Mouse (Mus musculus) G1E-ER4 (cell line): ENCODE results near the gene Gdpd5. TPM values are rescaled to one million over a fixed set of nuclear protein-coding genes. Genes with fewer than 3 reads are reported as not detected.

ENCODE experiments used
- GATA1 ChIP-seq: IDR thresholded peaks from one replicate; pipeline ENCODE4 v1.8.0; 2012; ENCODE audit warnings: low read length, inconsistent platforms
- polyA plus RNA-seq: library from polyadenylated mRNA; stranded (reverse); fragments of >175 nt; gene quantifications from 2 replicates; pipeline ENCODE4 v1.2.3, GENCODE M21; 2012

Gene Gdpd5
- polyA plus RNA-seq, 1 experiment = 0.11 TPM

DNA sequence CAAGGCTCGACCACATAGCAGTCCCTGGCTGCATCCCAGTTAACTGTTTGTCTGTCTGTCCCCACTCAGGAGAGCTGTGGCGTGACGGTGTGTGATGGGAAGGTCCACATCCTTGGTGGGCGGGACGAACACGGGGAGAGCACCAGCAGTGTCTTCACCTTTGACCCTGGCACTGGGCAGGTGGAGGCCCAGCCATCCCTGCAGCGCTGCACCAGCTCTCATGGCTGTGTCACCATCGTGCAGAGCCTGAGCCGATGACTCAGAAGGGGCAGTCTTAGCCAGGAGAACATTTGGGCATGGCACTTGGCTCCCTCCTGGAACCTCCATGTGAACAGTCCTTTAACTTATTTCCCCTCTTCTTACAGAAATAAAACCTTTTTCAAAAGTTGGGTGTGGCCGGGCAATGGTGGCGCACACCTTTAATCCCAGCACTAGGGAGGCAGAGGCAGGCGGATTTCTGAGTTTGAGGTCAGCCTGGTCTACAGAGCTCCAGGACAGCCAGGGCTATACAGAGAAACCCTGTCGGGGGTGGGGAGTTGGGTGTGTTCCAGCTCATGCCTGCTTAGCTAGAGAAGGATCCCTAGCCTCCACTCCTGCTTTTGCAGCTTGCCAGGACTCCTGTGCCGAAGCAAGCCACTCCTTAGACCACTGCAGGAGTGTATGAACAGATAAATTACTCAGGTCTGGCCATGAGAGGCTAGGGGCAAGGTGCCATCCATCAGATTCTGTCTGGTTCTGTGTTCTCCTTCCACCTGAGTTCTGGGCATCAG, 92.6 kb downstream of the Gdpd5 start:
- TF ChIP-seq GATA1 = no peak

DNA sequence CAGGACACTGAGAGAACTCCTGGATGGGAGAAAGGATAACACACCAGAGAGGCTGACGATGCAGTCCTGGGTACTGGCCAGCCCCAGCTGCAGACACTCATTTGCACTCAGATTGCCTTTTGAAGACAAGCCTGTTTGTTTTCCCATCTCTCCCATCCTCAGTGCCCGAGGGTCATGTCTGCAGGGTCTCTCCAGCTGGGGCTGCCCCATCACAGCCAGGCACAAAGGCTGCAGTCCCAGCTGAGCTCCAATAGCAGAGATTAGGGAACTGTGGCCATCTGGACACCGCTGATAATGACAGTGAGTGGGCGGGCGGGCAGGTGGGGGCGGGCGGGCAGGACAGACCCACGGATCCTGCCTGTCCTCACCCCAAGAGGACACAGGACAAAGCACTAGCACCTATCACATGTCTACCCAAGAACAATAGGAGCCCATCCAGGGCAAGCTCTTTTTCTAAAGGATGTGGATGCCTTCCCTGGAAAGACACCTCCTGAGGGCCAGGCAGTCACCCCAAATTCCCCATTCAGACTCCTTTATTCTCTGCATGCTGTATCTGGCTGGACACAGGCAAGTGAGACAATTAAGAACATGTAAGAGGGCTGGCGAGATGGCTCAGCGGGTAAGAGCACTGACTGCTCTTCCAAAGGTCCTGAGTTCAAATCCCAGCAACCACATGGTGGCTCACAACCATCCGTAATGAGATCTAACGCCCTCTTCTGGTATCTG, 93.8 kb downstream of the Gdpd5 start:
- TF ChIP-seq GATA1 = no peak

DNA sequence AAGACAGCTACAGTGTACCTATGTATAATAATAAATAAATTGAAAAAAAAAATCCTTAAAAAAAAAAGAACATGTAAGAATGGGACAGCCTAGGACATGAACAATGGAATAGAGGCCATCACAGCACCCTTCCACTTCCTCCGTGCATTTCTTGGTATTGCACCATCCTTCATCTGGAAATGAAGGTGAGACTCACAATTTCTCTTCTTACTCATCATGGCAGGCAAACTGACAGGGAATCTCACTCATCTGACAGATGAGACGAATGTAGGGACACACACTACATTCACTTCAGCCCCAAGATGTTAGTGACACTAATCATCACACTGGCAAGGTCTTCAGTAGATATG, 94.3 kb downstream of the Gdpd5 start:
- no peak for TF ChIP-seq GATA1

DNA sequence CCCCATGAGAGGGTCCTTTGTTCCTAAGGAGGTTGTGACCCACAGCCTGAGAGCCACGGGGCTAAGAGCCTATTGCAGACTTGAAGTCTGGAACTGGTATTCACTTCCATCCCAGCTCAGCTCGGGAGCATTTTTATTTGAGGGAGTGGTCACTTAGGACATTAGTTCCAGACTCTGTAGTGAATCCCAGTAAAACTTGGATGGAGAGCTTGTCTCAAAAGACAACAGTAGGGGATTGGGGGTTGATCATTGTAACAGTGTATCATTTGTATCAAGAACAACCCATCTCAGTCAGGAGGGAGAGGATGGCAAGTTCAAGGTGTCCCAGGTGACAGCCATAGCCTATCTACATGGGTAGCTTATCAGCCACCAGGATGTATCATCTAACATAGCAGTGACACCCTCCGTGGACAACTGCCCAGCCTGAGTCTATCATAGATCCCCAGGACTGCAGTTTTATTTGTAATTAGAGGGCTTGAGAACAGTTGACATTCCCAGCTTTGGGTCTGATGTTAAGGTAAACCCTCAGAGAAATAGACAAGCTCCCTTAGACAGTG, 95.4 kb downstream of the Gdpd5 start:
- TF ChIP-seq GATA1 = no peak

DNA sequence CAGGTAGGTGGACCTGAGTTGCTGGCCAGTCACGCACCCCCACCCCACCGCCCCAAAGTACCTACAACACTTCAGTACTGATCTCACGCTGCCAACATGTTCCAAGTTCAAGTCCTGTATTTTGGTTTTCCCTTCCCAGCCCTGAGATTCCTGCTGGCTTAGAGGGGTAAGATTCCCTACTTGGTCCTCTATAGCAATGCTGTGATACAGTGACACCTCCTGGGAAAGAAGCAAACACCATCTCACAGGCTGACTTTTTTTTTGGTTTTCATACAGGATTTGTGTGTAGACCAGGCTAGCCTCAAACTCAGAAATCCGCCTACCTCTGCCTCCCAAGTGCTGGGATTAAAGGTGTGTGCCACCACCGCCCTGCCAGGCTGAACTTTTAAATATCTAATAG, 96.0 kb downstream of the Gdpd5 start:
- TF ChIP-seq GATA1 = no peak

DNA sequence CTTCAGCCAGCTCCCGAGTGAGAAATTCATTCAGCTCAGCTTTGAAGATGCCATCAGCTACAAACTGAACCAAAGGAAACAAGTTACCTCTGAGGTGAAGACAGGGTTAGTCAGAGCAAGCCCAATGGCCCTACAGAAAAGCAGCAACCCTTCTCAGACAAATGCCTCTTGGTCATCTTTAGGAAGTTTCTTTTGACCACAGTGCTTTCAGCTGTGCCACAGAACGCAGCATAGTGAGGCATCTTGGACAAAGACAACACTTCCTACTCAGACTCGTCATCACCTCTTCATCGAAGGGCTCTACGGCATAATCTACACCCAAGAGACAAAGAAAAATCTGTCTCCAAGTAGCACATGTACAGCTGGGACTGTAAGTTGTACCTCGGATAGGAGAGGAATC, 101.4 kb downstream of the Gdpd5 start:
- TF ChIP-seq GATA1 = no peak

DNA sequence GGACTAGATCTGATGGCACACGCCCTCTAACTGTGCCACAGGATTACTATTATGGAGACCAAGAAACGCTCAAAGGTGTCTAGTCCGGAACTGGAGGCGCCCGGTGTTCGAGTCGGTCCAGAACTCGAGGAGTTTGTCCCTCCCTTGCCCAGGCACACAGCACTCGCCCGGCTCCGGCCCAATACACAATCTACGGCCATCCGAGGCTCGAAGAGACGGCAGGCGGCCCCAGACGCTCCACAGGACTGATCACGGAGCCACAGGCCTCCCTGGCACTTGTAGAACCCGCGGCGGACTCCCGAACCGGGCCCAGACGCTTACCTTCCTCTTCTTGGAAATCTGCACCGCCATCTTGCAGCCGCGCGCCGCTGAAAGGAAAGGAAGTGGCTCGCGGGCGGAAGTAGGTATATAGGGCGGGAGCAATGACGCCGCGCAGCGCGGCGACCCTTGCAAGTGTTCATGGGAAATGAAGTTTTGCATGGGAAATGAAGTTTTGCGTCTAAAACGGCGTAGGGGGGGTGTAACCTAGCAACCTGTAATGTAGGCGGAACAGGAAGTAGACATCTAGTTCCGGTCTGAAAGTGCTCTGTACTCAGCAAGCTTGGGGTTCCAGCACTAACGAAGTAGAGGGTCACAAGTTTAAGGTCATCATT, 102.2 kb downstream of the Gdpd5 start, which contains the start of gene Rps3:
Gene Rps3 (minus strand): TSS at position 468 of the 653 bp plus-strand sequence.
- TF ChIP-seq GATA1 = no peak

DNA sequence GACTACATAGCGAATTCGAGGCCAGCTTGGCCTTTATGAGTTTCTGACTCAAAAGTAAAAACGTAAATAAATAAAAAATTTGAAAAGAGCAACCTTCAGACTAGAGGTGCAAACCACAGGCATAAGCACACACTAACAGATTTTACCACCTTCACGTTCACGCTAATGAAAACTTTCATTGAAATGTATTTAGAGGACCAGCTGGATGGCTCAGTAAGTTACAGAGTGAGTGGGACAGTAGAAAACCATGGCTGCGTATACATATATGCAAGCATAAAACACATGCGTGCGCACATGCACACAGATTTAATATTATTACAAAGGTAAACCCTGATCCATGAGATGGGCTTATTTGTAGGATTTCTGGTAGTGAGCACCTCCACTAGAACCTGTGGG, 102.7 kb downstream of the Gdpd5 start:
- no peak for TF ChIP-seq GATA1

DNA sequence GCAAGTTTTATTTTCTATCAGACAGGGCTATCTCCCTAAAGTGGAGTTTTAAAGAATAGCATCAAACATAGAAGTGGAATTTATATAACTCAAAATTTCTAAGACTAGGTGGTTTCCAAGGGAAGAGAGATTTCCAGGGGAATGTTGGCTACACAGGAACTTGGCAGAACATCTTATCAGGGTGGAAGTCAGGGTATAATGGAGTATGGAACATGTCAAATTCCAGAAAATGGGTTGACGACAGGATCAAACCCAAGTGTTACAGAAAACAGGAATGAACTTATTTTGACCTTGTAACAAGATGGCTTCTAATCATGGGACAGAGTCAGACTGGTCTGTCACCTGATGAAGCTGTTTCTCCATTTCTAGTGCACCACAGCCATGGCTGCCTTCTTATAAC, 103.5 kb downstream of the Gdpd5 start:
- TF ChIP-seq GATA1 = no peak

DNA sequence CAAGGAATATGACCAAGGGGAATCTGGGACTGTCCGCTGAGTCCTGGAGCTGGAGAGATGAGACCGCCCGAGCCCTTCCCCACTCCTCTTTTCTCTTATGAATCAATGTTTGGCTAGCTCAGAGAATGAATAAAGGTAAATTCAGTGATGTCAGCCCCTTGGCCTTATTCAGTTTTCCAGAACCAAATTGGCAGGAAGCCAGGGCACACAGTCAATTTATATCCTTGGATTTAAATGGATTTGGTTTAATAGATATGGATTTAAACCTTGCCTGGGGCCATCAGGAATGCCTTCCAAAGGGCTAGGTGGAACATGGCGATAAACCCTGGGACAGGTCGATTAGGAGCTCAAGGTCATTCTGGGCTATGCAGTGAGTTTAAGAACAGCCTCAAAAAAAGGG, 108.5 kb downstream of the Gdpd5 start:
- no peak for TF ChIP-seq GATA1

DNA sequence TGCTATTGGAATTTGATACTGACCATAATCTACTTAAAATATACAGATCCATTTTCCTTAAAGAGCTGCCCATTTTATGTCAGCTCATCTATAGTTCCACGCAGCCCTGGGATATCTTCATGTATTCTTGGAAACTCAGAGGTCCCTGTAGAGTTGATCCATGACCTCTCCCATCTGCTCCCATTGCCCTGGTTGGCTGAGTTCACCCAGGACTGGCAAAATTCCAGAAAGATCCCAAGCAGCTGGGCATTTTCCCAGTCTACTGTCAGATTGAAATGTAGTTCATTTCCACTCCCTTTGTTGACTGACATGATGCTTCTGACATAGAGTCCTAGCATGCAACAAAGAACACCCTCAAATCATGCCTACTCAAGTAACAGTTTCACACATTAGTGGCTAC, 117.9 kb downstream of the Gdpd5 start:
- no peak for TF ChIP-seq GATA1

DNA sequence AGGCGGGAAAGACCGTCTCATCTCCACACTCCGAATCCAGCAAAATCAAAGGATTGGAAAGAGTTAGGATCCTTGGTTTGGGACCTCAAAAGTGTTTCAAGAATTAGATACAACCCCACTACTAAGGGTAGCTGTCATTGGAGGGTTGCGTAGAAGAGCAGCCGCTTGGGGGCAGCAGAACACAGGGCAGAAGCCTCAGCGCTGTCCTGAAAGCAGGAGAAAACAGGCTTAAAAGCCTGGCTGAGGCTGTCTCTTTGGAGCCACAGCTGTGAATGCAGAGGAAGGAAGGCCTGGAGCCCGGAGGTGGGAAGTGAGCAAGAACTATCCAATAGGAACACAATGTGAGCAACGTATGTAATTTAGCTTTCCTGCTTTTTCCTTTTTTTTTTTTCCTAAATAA, 119.0 kb downstream of the Gdpd5 start:
- TF ChIP-seq GATA1 = no peak

DNA sequence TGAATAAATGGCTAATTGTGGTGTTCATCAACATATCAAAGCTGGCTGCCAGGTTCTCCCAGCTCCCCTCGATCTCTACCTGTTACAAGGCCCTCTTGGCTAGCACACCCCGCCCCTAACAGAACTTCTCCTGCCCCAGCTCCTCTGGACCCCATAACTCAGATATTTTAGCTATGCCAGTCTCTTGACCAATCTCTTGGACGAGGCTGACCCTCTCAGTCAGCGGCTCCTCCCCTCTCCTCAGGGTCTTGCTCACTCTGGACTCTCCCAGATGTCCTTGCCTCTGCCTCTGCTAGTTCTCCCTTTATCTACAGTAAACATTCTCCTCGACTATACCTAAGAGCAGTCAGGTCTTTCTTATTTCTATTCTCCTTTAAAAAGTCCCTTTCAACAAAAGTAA, 119.4 kb downstream of the Gdpd5 start:
- TF ChIP-seq GATA1 = no peak

DNA sequence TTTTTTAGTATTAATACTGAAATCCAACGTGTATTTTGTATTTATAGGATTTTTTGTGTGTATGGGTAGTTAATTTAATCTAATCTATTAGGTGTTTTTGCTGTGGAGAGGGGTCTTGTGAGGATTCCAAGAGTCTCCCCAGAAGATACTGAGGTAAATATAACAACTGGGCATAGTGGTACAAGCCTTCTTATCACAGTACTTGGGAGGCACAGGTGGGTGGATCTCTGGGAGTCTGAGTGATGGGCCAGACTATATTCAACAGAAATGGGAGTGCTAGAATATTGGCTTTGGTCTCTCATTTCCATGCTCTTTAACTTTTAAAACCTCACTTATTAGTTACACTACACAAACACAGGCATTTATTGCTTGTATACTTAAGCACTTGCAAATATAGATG, 119.9 kb downstream of the Gdpd5 start:
- no peak for TF ChIP-seq GATA1

DNA sequence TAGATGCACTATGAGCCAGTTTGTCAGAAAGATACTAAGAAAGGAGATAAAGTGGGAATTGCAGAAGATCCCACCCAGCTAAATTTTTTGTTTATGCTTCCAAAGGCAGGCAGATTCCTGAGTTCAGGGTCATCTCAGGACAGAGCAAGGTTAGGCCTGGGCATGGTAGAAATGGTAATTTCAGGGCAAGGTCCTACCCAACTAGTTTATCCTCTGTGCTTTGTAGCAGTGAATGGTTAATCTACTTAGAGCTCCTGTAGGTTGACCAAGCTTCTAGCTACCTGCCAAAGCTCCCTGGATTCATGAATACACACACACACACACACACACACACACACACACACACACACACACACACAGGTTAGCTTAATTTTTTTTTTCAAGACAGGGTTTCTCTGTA, 123.3 kb downstream of the Gdpd5 start:
- no peak for TF ChIP-seq GATA1

DNA sequence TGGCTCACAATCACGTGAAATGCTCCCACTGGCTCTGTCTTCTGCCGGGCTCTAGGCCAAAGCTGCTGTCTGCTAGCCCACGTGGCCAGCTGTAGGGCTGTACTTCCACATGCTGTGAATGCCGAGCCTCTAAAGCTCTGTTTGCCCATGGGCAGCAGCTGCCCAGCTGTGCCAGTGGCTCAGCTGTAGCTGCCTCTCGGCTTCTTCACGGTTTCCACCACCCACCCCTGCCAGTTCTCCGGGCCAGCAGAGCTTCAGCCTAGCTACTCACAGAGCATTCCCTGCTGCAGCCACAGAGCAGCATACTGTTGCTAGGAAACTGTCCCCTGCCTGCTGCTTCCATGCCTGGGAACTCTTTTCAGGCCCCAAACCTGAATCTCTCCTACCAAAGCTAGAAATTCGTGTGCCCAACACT, 128.9 kb downstream of the Gdpd5 start:
- TF ChIP-seq GATA1 = no peak

Other genes starting within 250 kb of the Gdpd5 start
- 15.3 TPM in 2 replicates for gene Uvrag, start 240.3 kb upstream of the Gdpd5 start, polyA plus RNA-seq
- gene Dgat2, start 198.7 kb upstream of the Gdpd5 start, polyA plus RNA-seq = 0.03 and 0.04 TPM in 2 replicates
- not detected in 2 replicates for gene Mogat2, start 142.8 kb upstream of the Gdpd5 start, polyA plus RNA-seq
- not detected in 2 replicates for gene Map6, start 114.0 kb upstream of the Gdpd5 start, polyA plus RNA-seq
- gene Serpinh1, start 28.2 kb upstream of the Gdpd5 start, polyA plus RNA-seq = not detected in 2 replicates
- gene Klhl35, start 84.6 kb downstream of the Gdpd5 start, polyA plus RNA-seq = not detected in 2 replicates
- gene Rps3, start 102.3 kb downstream of the Gdpd5 start, polyA plus RNA-seq = 160 and 472 TPM in 2 replicates
- gene Arrb1, start 154.1 kb downstream of the Gdpd5 start, polyA plus RNA-seq = 29.2 and 68.2 TPM in 2 replicates
- gene Tpbgl, start 245.7 kb downstream of the Gdpd5 start, polyA plus RNA-seq = not detected in 2 replicates